Mouse (Mus musculus) liver, postnatal 0 days (tissue): ENCODE measurements around the gene Wwox.

Experiments used
- CTCF ChIP-seq: sonication (generic); IDR thresholded peaks from 2 replicates; pipeline ENCODE4 v1.5.1; 2016; ENCODE audit warnings: antibody characterized with exemption, low read depth
- EP300 ChIP-seq: IDR thresholded peaks from 2 replicates; pipeline ENCODE4 v1.6.1; 2016; ENCODE audit warnings: antibody characterized with exemption, low read depth, mild to moderate bottlenecking

DNA sequence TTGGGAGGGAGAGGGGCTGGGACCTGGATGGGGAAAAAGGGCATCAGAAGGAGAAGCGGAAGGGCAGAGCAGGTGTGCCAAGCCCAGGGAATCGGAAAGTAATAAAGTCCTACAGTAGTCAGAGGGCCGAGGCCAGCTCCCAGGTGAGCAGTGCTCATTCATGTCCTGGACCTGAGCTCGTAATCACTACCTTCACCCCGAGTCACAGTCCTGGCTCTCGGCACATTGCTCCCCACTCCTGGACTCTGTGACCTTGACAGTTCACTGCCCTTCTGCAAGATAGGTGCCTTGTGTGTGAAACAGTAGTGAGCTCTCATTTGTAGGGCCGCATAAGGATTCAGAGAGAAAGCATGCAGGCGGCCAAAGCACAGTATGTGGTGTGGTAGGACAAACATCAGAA lies 121.7 kb downstream of the Wwox start:
- no peak for TF ChIP-seq CTCF
- no peak for TF ChIP-seq EP300
